Mouse (Mus musculus) layer of hippocampus, adult 18-20 months (tissue): ENCODE measurements at regions not wholly inside any gene's neighbourhood (a gene's known extent, or its start where the extent isn't known, plus 50 kb on each side); places are given as distances from the start of the nearest gene placed in this dataset.

Source experiments
- DNase-seq, 2 experiments: peaks; one replicate each; pipeline ENCODE4 v3.0.0; 2022; ENCODE audit warnings: low spot score in 2 of 2

GRCm38 (mm10) chr14:115003223-115003622 is 88.8 kb upstream of the Gpc5 start:
- DNase-seq: no peak

- DNase-seq: no peak
Observed at GRCm38 (mm10) chr14:115004733-115005405, 87.1 kb upstream of the Gpc5 start.

- DNase-seq: no peak
Observed at GRCm38 (mm10) chr14:115010877-115011276, 81.1 kb upstream of the Gpc5 start.

GRCm38 (mm10) chr14:115015299-115015698 is 76.7 kb upstream of the Gpc5 start:
- DNase-seq: no peak

GRCm38 (mm10) chr14:115017410-115018153 is 74.4 kb upstream of the Gpc5 start:
- peak; percentile 40 to 78 for DNase-seq

- DNase-seq: no peak
Observed at GRCm38 (mm10) chr14:115028011-115028410, 64.0 kb upstream of the Gpc5 start.

GRCm38 (mm10) chr14:115031734-115032133 is 60.3 kb upstream of the Gpc5 start:
- DNase-seq: no peak

- DNase-seq: no peak
Observed at GRCm38 (mm10) chr14:115033375-115033969, 58.5 kb upstream of the Gpc5 start.

GRCm38 (mm10) chr14:115034718-115035437 is 57.1 kb upstream of the Gpc5 start:
- no peak for DNase-seq

- no peak for DNase-seq
Observed at GRCm38 (mm10) chr14:115037086-115037793, 54.8 kb upstream of the Gpc5 start.

GRCm38 (mm10) chr14:115038788-115039187 is 53.2 kb upstream of the Gpc5 start:
- DNase-seq: no peak

GRCm38 (mm10) chr14:115039524-115039923 is 52.5 kb upstream of the Gpc5 start:
- DNase-seq: no peak

GRCm38 (mm10) chr14:115040091-115040571 is 51.9 kb upstream of the Gpc5 start:
- peak in 1 of 2 experiments; percentile 12 for DNase-seq

GRCm38 (mm10) chr14:115040578-115041206 is 51.3 kb upstream of the Gpc5 start:
- DNase-seq: peak; percentile 11 to 56

- no peak for DNase-seq
Observed at GRCm38 (mm10) chr14:115041336-115042054, 50.5 kb upstream of the Gpc5 start.

GRCm38 (mm10) chr14:115042055-115042564 is 49.9 kb upstream of the Gpc5 start:
- DNase-seq: peak; percentile 54 to 83
